Mouse (Mus musculus): ENCODE results near the gene Ssh2.
"Not testable (repeated sequence)": the region's sequence is repeated elsewhere in the genome, so short reads cannot be mapped to it uniquely, and the experiment has no call there.

Gene Ssh2

GRCm38 (mm10) chr11:77230765-77231164 lies 14.7 kb downstream of the Ssh2 start:
- no peak for DNase-seq (ENCODE audit: low read depth)

- no peak for DNase-seq (ENCODE audit: low read depth)
Measured at GRCm38 (mm10) chr11:77231514-77231913, 15.4 kb downstream of the Ssh2 start.

- no peak for DNase-seq (ENCODE audit: low read depth)
Measured at GRCm38 (mm10) chr11:77235267-77235666, 19.2 kb downstream of the Ssh2 start.

- no peak for DNase-seq (ENCODE audit: low read depth)
Measured at GRCm38 (mm10) chr11:77239658-77240345, 23.7 kb downstream of the Ssh2 start.

- no peak for DNase-seq (ENCODE audit: low read depth)
Measured at GRCm38 (mm10) chr11:77240466-77241246, 24.6 kb downstream of the Ssh2 start.

GRCm38 (mm10) chr11:77242912-77243311 lies 26.8 kb downstream of the Ssh2 start:
- peak; percentile 22 for DNase-seq (ENCODE audit: low read depth)

- no peak for DNase-seq (ENCODE audit: low read depth)
Measured at GRCm38 (mm10) chr11:77252826-77253225, 36.7 kb downstream of the Ssh2 start.

- no peak for DNase-seq (ENCODE audit: low read depth)
Measured at GRCm38 (mm10) chr11:77259441-77259840, 43.4 kb downstream of the Ssh2 start.

GRCm38 (mm10) chr11:77267401-77267800 lies 51.3 kb downstream of the Ssh2 start:
- no peak for DNase-seq (ENCODE audit: low read depth)

GRCm38 (mm10) chr11:77276000-77276399 lies 59.9 kb downstream of the Ssh2 start:
- no peak for DNase-seq (ENCODE audit: low read depth)

- DNase-seq (ENCODE audit: low read depth) = not testable (repeated sequence)
Measured at GRCm38 (mm10) chr11:77278538-77278937, 62.5 kb downstream of the Ssh2 start.

GRCm38 (mm10) chr11:77280219-77280618 lies 64.1 kb downstream of the Ssh2 start:
- no peak for DNase-seq (ENCODE audit: low read depth)

- no peak for DNase-seq (ENCODE audit: low read depth)
Measured at GRCm38 (mm10) chr11:77291447-77291846, 75.4 kb downstream of the Ssh2 start.

- not testable (repeated sequence) for DNase-seq (ENCODE audit: low read depth)
Measured at GRCm38 (mm10) chr11:77293673-77294072, 77.6 kb downstream of the Ssh2 start.

- no peak for DNase-seq (ENCODE audit: low read depth)
Measured at GRCm38 (mm10) chr11:77297246-77297645, 81.2 kb downstream of the Ssh2 start.

- DNase-seq (ENCODE audit: low read depth) = no peak
Measured at GRCm38 (mm10) chr11:77307205-77307604, 91.1 kb downstream of the Ssh2 start.

- peak; percentile 76 for DNase-seq (ENCODE audit: low read depth)
Measured at GRCm38 (mm10) chr11:77308533-77308932, 92.4 kb downstream of the Ssh2 start.

- peak; percentile 66 for DNase-seq (ENCODE audit: low read depth)
Measured at GRCm38 (mm10) chr11:77317721-77318477, 101.8 kb downstream of the Ssh2 start.

GRCm38 (mm10) chr11:77318478-77319118 lies 102.5 kb downstream of the Ssh2 start:
- no peak for DNase-seq (ENCODE audit: low read depth)

- no peak for DNase-seq (ENCODE audit: low read depth)
Measured at GRCm38 (mm10) chr11:77321214-77321613, 105.1 kb downstream of the Ssh2 start.

- DNase-seq (ENCODE audit: low read depth) = no peak
Measured at GRCm38 (mm10) chr11:77330529-77330928, 114.4 kb downstream of the Ssh2 start.

- DNase-seq (ENCODE audit: low read depth) = no peak
Measured at GRCm38 (mm10) chr11:77347273-77347672, 131.2 kb downstream of the Ssh2 start.

Measured in naive thymus-derived CD4-positive, alpha-beta T cell, adult 2 months (primary cell).